Mouse (Mus musculus) midbrain, embryonic 16.5 days (tissue): Measurements from ENCODE around the gene Mdm4. TPM values are rescaled to one million over a fixed set of nuclear protein-coding genes. Genes with fewer than 3 reads are reported as not detected.

ENCODE experiments used
- ATAC-seq: fragments of 200-750 bp; cut with Nextera tagmentation; 2 replicates; pipeline ENCODE4 v1.8.0; 2017; ENCODE audit warnings: moderate TSS enrichment
- H3K27ac ChIP-seq: fragments of 300-500 bp; sonication (generic); 2 replicates; pipeline ENCODE4 v1.5.1; 2014; ENCODE audit warnings: mild to moderate bottlenecking, low read length, mixed read lengths
- H3K27me3 ChIP-seq: fragments of 300-500 bp; sonication (generic); 2 replicates; pipeline ENCODE4 v1.6.1; 2014; ENCODE audit warnings: low read depth, low read length, mixed read lengths; ENCODE audit not compliant: control insufficient read depth, insufficient read depth
- H3K36me3 ChIP-seq: fragments of 300-500 bp; sonication (generic); 2 replicates; pipeline ENCODE4 v1.6.1; 2014; ENCODE audit warnings: mild to moderate bottlenecking, low read length, moderate library complexity, mixed read lengths; ENCODE audit not compliant: control insufficient read depth, insufficient read depth
- H3K4me1 ChIP-seq: fragments of 300-500 bp; sonication (generic); 2 replicates; pipeline ENCODE4 v1.6.1; 2014; ENCODE audit warnings: mild to moderate bottlenecking, low read length, mixed read lengths; ENCODE audit not compliant: control insufficient read depth, insufficient read depth
- H3K4me2 ChIP-seq: fragments of 300-500 bp; sonication (generic); 2 replicates; pipeline ENCODE4 v1.6.1; 2014; ENCODE audit warnings: mild to moderate bottlenecking, low read length, mixed read lengths
- H3K4me3 ChIP-seq: fragments of 300-500 bp; sonication (generic); 2 replicates; pipeline ENCODE4 v1.5.1; 2014; ENCODE audit warnings: low read depth, mild to moderate bottlenecking, low read length, moderate library complexity, mixed read lengths
- H3K9ac ChIP-seq: fragments of 300-500 bp; sonication (generic); 2 replicates; pipeline ENCODE4 v1.6.1; 2014; ENCODE audit warnings: low read depth, low read length, mixed read lengths
- H3K9me3 ChIP-seq: fragments of 300-500 bp; sonication (generic); replicated peaks from 2 replicates; pipeline ENCODE4 v1.6.1; 2014; ENCODE audit warnings: mild to moderate bottlenecking, low read length, mixed read lengths; ENCODE audit not compliant: control insufficient read depth, poor library complexity, severe bottlenecking
- WGBS: fragments of 180-500 bp; shearing (Covaris S2); extraction: QIAGEN DNeasy Blood & Tissue Kit; methylation state at CpG from one replicate; pipeline ENCODE4 v1.1.7; 2014; 5-methylcytosine and 5-hydroxymethylcytosine counted together
- polyA plus RNA-seq: library from polyadenylated mRNA; unstranded; fragments of >200 nt; fragmentation: Nextera tagmentation; extraction: Ambion mirVana; gene quantifications from 2 replicates; pipeline ENCODE4 v1.2.1, GENCODE M21; 2015

Mdm4 gene
- polyA plus RNA-seq, 1 experiment from 2014 or later: 35.4 TPM

- H3K27ac ChIP-seq: no peak overlapping the region
- no peak overlapping the region for H3K4me3 ChIP-seq
- no peak overlapping the region for H3K4me2 ChIP-seq
- H3K4me1 ChIP-seq: peaks cover 6% of the 10 kb centered on the region
- H3K36me3 ChIP-seq: peaks cover 7% of the 10 kb centered on the region; the same call in 1 of the 2 replicates
- no peaks in the 10 kb centered on the region for H3K9me3 ChIP-seq
- no peak overlapping the region for H3K9ac ChIP-seq
- H3K27me3 ChIP-seq: no peaks in the 10 kb centered on the region
- ATAC-seq: no peak
Measured at GRCm38 (mm10) chr1:133019312-133019711, 11.0 kb downstream of the Mdm4 start.

GRCm38 (mm10) chr1:133018580-133018979 is 11.8 kb downstream of the Mdm4 start:
- no peaks in the 10 kb centered on the region for H3K9me3 ChIP-seq
- H3K4me2 ChIP-seq: no peak overlapping the region
- 92% methylated on average over 2 of the region's 2 CpGs for WGBS
- H3K9ac ChIP-seq: no peak overlapping the region
- ATAC-seq: no peak
- peaks cover 7% of the 10 kb centered on the region; the same call in 1 of the 2 replicates for H3K36me3 ChIP-seq
- H3K27me3 ChIP-seq: no peaks in the 10 kb centered on the region
- no peaks in the 10 kb centered on the region for H3K4me1 ChIP-seq
- H3K27ac ChIP-seq: no peak overlapping the region
- no peak overlapping the region for H3K4me3 ChIP-seq

DNA sequence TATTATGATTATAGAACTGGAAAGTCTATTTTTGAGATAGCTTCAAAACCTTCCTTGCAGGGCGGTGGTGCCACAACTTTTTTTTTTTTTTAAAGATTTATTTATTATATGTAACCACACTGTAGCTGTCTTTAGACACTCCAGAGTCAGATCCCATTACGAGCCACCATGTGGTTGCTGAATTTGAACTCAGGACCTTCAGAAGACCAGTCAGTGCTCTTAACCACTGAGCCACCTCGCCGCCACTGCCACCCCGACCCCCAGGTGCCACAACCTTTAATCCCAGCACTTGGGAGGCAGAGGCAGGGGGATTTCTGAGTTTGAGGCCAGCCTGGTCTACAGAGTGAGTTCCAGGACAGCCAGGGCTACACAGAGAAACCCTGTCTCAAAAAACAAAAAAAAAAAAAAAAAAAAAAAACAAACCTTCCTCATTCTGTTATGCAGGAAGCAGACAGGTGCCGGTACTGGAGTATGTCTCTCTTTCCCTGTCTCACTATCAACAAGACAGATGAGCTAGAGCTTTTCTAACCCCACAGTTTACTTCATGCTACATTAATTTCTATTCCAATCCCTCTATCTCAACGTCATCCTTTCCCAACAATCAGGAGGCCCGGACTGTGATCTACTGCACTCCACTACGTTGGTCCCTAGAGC is 13.5 kb downstream of the Mdm4 start:
- 94% methylated on average over 9 of the region's 9 CpGs for WGBS

DNA sequence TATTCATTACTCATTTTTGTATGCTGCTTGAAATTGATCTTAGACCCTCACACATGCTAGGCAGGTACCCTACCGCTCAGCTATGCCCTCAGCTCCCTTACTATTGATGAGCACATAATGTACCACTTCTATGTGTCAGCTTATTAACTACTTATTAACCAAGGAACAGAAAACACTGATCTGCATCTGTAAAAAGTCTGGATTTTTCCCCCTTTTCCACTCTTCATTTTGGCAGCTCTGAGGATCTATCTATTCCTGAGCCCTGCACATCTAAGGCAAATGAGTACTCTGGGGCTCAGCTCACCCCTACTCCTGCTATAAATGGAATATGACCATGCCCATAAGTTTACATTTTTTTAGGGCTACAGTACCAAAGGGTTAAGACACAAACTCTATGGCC is 16.2 kb downstream of the Mdm4 start:
- peaks cover 11% of the 10 kb centered on the region for H3K36me3 ChIP-seq
- WGBS: 96% methylated on average over 1 of the region's 1 CpGs
- H3K9me3 ChIP-seq: no peaks in the 10 kb centered on the region
- H3K4me2 ChIP-seq: no peak overlapping the region
- H3K9ac ChIP-seq: no peak overlapping the region
- H3K27ac ChIP-seq: no peak overlapping the region
- ATAC-seq: no peak
- no peaks in the 10 kb centered on the region for H3K27me3 ChIP-seq
- no peaks in the 10 kb centered on the region for H3K4me1 ChIP-seq
- no peak overlapping the region for H3K4me3 ChIP-seq

More for the DNA sequence above, 13.5 kb downstream of the Mdm4 start:
- Histone ChIP-seq H3K4me2 (no peak overlapping the region), H3K4me1 (no peaks in the 10 kb centered on the region), H3K36me3 (peaks cover 11% of the 10 kb centered on the region), H3K4me3 (no peak overlapping the region), H3K27ac (no peak overlapping the region), H3K27me3 (no peaks in the 10 kb centered on the region), H3K9ac (no peak overlapping the region), H3K9me3 (no peaks in the 10 kb centered on the region)
- no peak for ATAC-seq

DNA sequence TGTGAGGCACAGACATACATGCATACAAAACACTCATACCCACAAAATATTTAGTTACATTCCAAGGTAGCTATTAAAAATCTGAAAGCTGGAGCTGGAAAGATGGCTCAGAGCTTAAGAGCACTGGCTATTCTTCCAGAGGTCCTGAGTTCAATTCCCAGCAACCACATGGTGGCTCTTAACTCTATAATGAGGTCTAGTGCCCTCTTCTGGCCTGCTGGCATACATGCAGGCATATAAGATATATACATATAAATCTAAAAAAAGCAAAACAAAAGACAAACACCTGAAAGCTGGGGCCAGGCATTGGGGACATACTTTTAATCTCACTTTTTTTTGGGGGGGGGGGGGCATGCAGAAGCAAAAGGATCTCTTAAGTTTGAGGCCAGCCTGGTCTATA is 17.0 kb downstream of the Mdm4 start:
- H3K27ac ChIP-seq: no peak overlapping the region
- no peaks in the 10 kb centered on the region for H3K4me1 ChIP-seq
- no peak overlapping the region for H3K9ac ChIP-seq
- H3K36me3 ChIP-seq: peaks cover 13% of the 10 kb centered on the region
- no peaks in the 10 kb centered on the region for H3K27me3 ChIP-seq
- H3K9me3 ChIP-seq: no peaks in the 10 kb centered on the region
- no peak overlapping the region for H3K4me3 ChIP-seq
- H3K4me2 ChIP-seq: no peak overlapping the region
- no peak for ATAC-seq

DNA sequence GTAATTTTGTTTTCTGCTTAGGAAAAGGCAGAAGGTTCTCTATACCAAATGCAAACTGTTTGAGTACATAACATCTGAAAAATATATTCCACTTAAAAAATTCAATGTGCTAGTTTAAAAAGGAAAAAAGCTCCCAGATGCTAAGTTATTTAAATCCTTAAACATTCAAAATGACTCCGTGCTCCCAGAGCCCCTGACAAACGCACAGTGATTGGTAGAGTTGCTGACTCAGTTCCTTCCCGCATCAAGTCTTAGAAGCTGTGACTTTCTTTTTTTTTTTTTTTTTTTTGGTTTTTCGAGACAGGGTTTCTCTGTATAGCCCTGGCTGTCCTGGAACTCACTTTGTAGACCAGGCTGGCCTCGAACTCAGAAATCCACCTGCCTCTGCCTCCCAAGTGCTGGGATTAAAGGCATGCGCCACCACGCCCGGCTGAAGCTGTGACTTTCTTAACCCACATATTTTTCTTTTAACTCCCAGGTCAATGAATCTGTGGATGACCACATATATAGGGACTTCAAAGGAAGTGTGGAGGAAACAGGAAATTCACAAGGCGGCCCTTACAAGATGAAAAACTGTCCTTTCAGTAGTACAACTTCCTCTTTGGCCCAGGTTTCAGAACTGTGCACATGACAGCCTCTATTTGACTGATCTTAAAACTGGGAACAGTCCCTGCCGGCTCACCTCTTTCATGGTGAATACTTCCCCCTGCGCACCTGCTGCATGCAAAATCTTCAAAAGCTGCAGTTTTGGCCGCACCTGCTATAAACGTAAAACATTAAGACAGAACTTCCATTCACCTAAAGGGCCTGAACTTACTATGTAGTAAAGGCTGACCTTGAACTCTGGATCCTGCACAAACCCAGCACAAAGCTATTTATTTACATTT is 18.2 kb downstream of the Mdm4 start:
- Histone ChIP-seq H3K4me2 (no peak overlapping the region), H3K27me3 (no peaks in the 10 kb centered on the region), H3K4me3 (no peak overlapping the region), H3K9ac (no peak overlapping the region), H3K9me3 (no peaks in the 10 kb centered on the region), H3K36me3 (peaks cover 10% of the 10 kb centered on the region; the same call in 1 of the 2 replicates), H3K4me1 (no peaks in the 10 kb centered on the region), H3K27ac (no peak overlapping the region)
- 88% methylated on average over 12 of the region's 13 CpGs for WGBS
- no peak for ATAC-seq

DNA sequence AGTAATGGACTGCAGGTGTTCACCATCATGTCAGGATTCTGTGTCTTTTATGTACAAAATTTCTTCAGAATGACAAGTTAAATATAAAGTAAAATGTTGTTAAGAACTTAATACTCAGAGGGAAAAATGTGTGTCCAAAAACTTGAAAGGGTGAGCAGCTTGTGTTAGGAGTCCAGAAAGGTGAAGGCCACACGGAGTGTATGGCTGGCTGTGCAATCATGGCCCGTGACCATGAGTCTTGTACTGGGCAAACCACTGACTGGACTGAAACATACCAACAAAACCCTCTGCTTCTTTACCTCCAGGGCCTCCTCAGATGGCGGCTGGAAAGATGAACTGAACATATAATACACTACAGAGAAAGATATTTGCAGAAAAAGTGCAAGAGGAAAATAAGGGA is 23.8 kb downstream of the Mdm4 start:
- no peak for ATAC-seq
- H3K4me3 ChIP-seq: no peak overlapping the region
- H3K4me2 ChIP-seq: no peak overlapping the region
- H3K27ac ChIP-seq: no peak overlapping the region
- no peaks in the 10 kb centered on the region for H3K27me3 ChIP-seq
- 89% methylated on average over 3 of the region's 3 CpGs for WGBS
- no peaks in the 10 kb centered on the region for H3K9me3 ChIP-seq
- H3K4me1 ChIP-seq: no peaks in the 10 kb centered on the region
- peaks cover 11% of the 10 kb centered on the region; the same call in 1 of the 2 replicates for H3K36me3 ChIP-seq
- no peak overlapping the region for H3K9ac ChIP-seq

- Histone ChIP-seq H3K4me3 (no peak overlapping the region), H3K36me3 (peaks cover 22% of the 10 kb centered on the region; the same call in 1 of the 2 replicates), H3K4me2 (no peak overlapping the region), H3K9ac (no peak overlapping the region), H3K4me1 (no peaks in the 10 kb centered on the region), H3K27ac (no peak overlapping the region), H3K9me3 (no peaks in the 10 kb centered on the region), H3K27me3 (no peaks in the 10 kb centered on the region)
- no peak for ATAC-seq
- WGBS: 95% methylated on average over 6 of the region's 6 CpGs
Measured at GRCm38 (mm10) chr1:133000347-133000746, 30.0 kb downstream of the Mdm4 start.

- Histone ChIP-seq H3K27me3 (no peaks in the 10 kb centered on the region), H3K9me3 (no peaks in the 10 kb centered on the region), H3K9ac (no peak overlapping the region), H3K36me3 (peaks cover 23% of the 10 kb centered on the region), H3K4me3 (no peak overlapping the region), H3K27ac (no peak overlapping the region), H3K4me1 (no peaks in the 10 kb centered on the region), H3K4me2 (no peak overlapping the region)
- ATAC-seq: no peak
- 94% methylated on average over 7 of the region's 7 CpGs for WGBS
Measured at GRCm38 (mm10) chr1:132991580-132991979, 38.8 kb downstream of the Mdm4 start.
